Mouse (Mus musculus): ENCODE data around the gene Atxn7l3. TPM values are rescaled to one million over a fixed set of nuclear protein-coding genes. Genes with fewer than 3 reads are reported as not detected.

Gene Atxn7l3
- polyA plus RNA-seq, 1 experiment from 2014 or later: 15.2 TPM

GRCm38 (mm10) chr11:102334973-102335700, 38.7 kb upstream of the Atxn7l3 start:
- no peak for DNase-seq (ENCODE audit: low spot score, missing footprints)
- H3K36me3 ChIP-seq (ENCODE audit: control insufficient read depth, insufficient read depth, low read length): no peaks in the 10 kb centered on the region

GRCm38 (mm10) chr11:102334010-102334409, 37.6 kb upstream of the Atxn7l3 start:
- no peak for DNase-seq (ENCODE audit: low spot score, missing footprints)
- no peak overlapping the region for H3K4me3 ChIP-seq (ENCODE audit: low read depth, low read length)
- no peaks in the 10 kb centered on the region; the same call in 1 of the 2 replicates for H3K4me1 ChIP-seq (ENCODE audit: control insufficient read depth, insufficient read depth, low read length)
- H3K36me3 ChIP-seq (ENCODE audit: control insufficient read depth, insufficient read depth, low read length): no peaks in the 10 kb centered on the region
- H3K27ac ChIP-seq (ENCODE audit: low read depth, low read length): no peak overlapping the region
- H3K9me3 ChIP-seq (ENCODE audit: control insufficient read depth, low read length): no peaks in the 10 kb centered on the region
- 68% methylated on average over 4 of the region's 4 CpGs for WGBS
- no peak overlapping the region for H3K9ac ChIP-seq (ENCODE audit: low read length)
- ATAC-seq (ENCODE audit: low FRiP score): no peak
- no peaks in the 10 kb centered on the region for H3K27me3 ChIP-seq (ENCODE audit: control insufficient read depth, insufficient read depth, low read length)
- no peak overlapping the region for H3K4me2 ChIP-seq

More at GRCm38 (mm10) chr11:102334973-102335700, 38.7 kb upstream of the Atxn7l3 start:
- Histone ChIP-seq H3K4me1 (ENCODE audit: control insufficient read depth, insufficient read depth, low read length) (no peaks in the 10 kb centered on the region; the same call in 1 of the 2 replicates), H3K4me2 (no peak overlapping the region), H3K9me3 (ENCODE audit: control insufficient read depth, low read length) (no peaks in the 10 kb centered on the region), H3K4me3 (ENCODE audit: low read depth, low read length) (no peak overlapping the region), H3K27ac (ENCODE audit: low read depth, low read length) (no peak overlapping the region), H3K27me3 (ENCODE audit: control insufficient read depth, insufficient read depth, low read length) (no peaks in the 10 kb centered on the region), H3K9ac (ENCODE audit: low read length) (no peak overlapping the region)
- ATAC-seq (ENCODE audit: low FRiP score): no peak
- WGBS: 37% methylated on average over 9 of the region's 9 CpGs

GRCm38 (mm10) chr11:102333061-102333460, 36.6 kb upstream of the Atxn7l3 start:
- Histone ChIP-seq H3K9me3 (ENCODE audit: control insufficient read depth, low read length) (no peaks in the 10 kb centered on the region), H3K4me2 (no peak overlapping the region), H3K9ac (ENCODE audit: low read length) (no peak overlapping the region), H3K4me3 (ENCODE audit: low read depth, low read length) (no peak overlapping the region), H3K27me3 (ENCODE audit: control insufficient read depth, insufficient read depth, low read length) (no peaks in the 10 kb centered on the region), H3K27ac (ENCODE audit: low read depth, low read length) (no peak overlapping the region), H3K36me3 (ENCODE audit: control insufficient read depth, insufficient read depth, low read length) (no peaks in the 10 kb centered on the region), H3K4me1 (ENCODE audit: control insufficient read depth, insufficient read depth, low read length) (no peaks in the 10 kb centered on the region; the same call in 1 of the 2 replicates)
- no peak for DNase-seq (ENCODE audit: low spot score, missing footprints)
- no peak for ATAC-seq (ENCODE audit: low FRiP score)

GRCm38 (mm10) chr11:102331806-102332205, 35.4 kb upstream of the Atxn7l3 start:
- no peak for DNase-seq (ENCODE audit: low spot score, missing footprints)
- Histone ChIP-seq H3K36me3 (ENCODE audit: control insufficient read depth, insufficient read depth, low read length) (no peaks in the 10 kb centered on the region), H3K27me3 (ENCODE audit: control insufficient read depth, insufficient read depth, low read length) (no peaks in the 10 kb centered on the region), H3K9ac (ENCODE audit: low read length) (no peak overlapping the region), H3K4me1 (ENCODE audit: control insufficient read depth, insufficient read depth, low read length) (no peaks in the 10 kb centered on the region; the same call in 1 of the 2 replicates), H3K27ac (ENCODE audit: low read depth, low read length) (no peak overlapping the region), H3K9me3 (ENCODE audit: control insufficient read depth, low read length) (no peaks in the 10 kb centered on the region), H3K4me2 (no peak overlapping the region), H3K4me3 (ENCODE audit: low read depth, low read length) (no peak overlapping the region)
- no peak for ATAC-seq (ENCODE audit: low FRiP score)
- 62% methylated on average over 4 of the region's 4 CpGs for WGBS

- no peaks in the 10 kb centered on the region for H3K27me3 ChIP-seq (ENCODE audit: control insufficient read depth, insufficient read depth, low read length)
- H3K4me1 ChIP-seq (ENCODE audit: control insufficient read depth, insufficient read depth, low read length): no peaks in the 10 kb centered on the region; the same call in 1 of the 2 replicates
- H3K27ac ChIP-seq (ENCODE audit: low read depth, low read length): no peak overlapping the region
- WGBS: 80% methylated on average over 3 of the region's 3 CpGs
- no peak for DNase-seq (ENCODE audit: low spot score, missing footprints)
- H3K4me3 ChIP-seq (ENCODE audit: low read depth, low read length): no peak overlapping the region
- no peaks in the 10 kb centered on the region for H3K9me3 ChIP-seq (ENCODE audit: control insufficient read depth, low read length)
- no peak overlapping the region for H3K4me2 ChIP-seq
- ATAC-seq (ENCODE audit: low FRiP score): no peak
- H3K9ac ChIP-seq (ENCODE audit: low read length): no peak overlapping the region
- no peaks in the 10 kb centered on the region for H3K36me3 ChIP-seq (ENCODE audit: control insufficient read depth, insufficient read depth, low read length)
These were observed 33.6 kb upstream of the Atxn7l3 start for GRCm38 (mm10) chr11:102330039-102330438.

- no peak overlapping the region for H3K9ac ChIP-seq (ENCODE audit: low read length)
- DNase-seq (ENCODE audit: low spot score, missing footprints): no peak
- no peak overlapping the region for H3K4me3 ChIP-seq (ENCODE audit: low read depth, low read length)
- ATAC-seq (ENCODE audit: low FRiP score): no peak
- no peaks in the 10 kb centered on the region for H3K36me3 ChIP-seq (ENCODE audit: control insufficient read depth, insufficient read depth, low read length)
- no peaks in the 10 kb centered on the region for H3K4me1 ChIP-seq (ENCODE audit: control insufficient read depth, insufficient read depth, low read length)
- no peaks in the 10 kb centered on the region for H3K9me3 ChIP-seq (ENCODE audit: control insufficient read depth, low read length)
- no peak overlapping the region for H3K27ac ChIP-seq (ENCODE audit: low read depth, low read length)
- H3K4me2 ChIP-seq: no peak overlapping the region
- H3K27me3 ChIP-seq (ENCODE audit: control insufficient read depth, insufficient read depth, low read length): no peaks in the 10 kb centered on the region
These were observed 33.1 kb upstream of the Atxn7l3 start for GRCm38 (mm10) chr11:102329518-102329917.

- ATAC-seq (ENCODE audit: low FRiP score): no peak
- WGBS: 88% methylated on average over 7 of the region's 7 CpGs
- no peaks in the 10 kb centered on the region for H3K4me1 ChIP-seq (ENCODE audit: control insufficient read depth, insufficient read depth, low read length)
These were observed 31.4 kb upstream of the Atxn7l3 start for GRCm38 (mm10) chr11:102327839-102328238.

GRCm38 (mm10) chr11:102327250-102327649, 30.8 kb upstream of the Atxn7l3 start:
- DNase-seq (ENCODE audit: low spot score, missing footprints) (no peak), ATAC-seq (ENCODE audit: low FRiP score) (no peak)
- WGBS: 71% methylated on average over 5 of the region's 5 CpGs
- H3K9me3 ChIP-seq (ENCODE audit: control insufficient read depth, low read length): no peaks in the 10 kb centered on the region
- no peak overlapping the region for H3K4me3 ChIP-seq (ENCODE audit: low read depth, low read length)
- H3K27ac ChIP-seq (ENCODE audit: low read depth, low read length): no peak overlapping the region
- H3K4me1 ChIP-seq (ENCODE audit: control insufficient read depth, insufficient read depth, low read length): no peaks in the 10 kb centered on the region
- no peaks in the 10 kb centered on the region for H3K27me3 ChIP-seq (ENCODE audit: control insufficient read depth, insufficient read depth, low read length)
- no peak overlapping the region for H3K4me2 ChIP-seq
- H3K9ac ChIP-seq (ENCODE audit: low read length): no peak overlapping the region
- no peaks in the 10 kb centered on the region for H3K36me3 ChIP-seq (ENCODE audit: control insufficient read depth, insufficient read depth, low read length)

More at GRCm38 (mm10) chr11:102327839-102328238, 31.4 kb upstream of the Atxn7l3 start:
- no peaks in the 10 kb centered on the region for H3K27me3 ChIP-seq (ENCODE audit: control insufficient read depth, insufficient read depth, low read length)
- H3K9me3 ChIP-seq (ENCODE audit: control insufficient read depth, low read length): no peaks in the 10 kb centered on the region
- no peak overlapping the region for H3K9ac ChIP-seq (ENCODE audit: low read length)
- no peak for DNase-seq (ENCODE audit: low spot score, missing footprints)
- H3K4me3 ChIP-seq (ENCODE audit: low read depth, low read length): no peak overlapping the region
- H3K36me3 ChIP-seq (ENCODE audit: control insufficient read depth, insufficient read depth, low read length): no peaks in the 10 kb centered on the region
- H3K27ac ChIP-seq (ENCODE audit: low read depth, low read length): no peak overlapping the region
- no peak overlapping the region for H3K4me2 ChIP-seq

- ATAC-seq (ENCODE audit: low FRiP score) (no peak), DNase-seq (ENCODE audit: low spot score, missing footprints) (no peak)
- Histone ChIP-seq H3K27me3 (ENCODE audit: control insufficient read depth, insufficient read depth, low read length) (no peaks in the 10 kb centered on the region), H3K9ac (ENCODE audit: low read length) (no peak overlapping the region), H3K4me2 (no peak overlapping the region), H3K4me1 (ENCODE audit: control insufficient read depth, insufficient read depth, low read length) (peaks cover 6% of the 10 kb centered on the region), H3K4me3 (ENCODE audit: low read depth, low read length) (no peak overlapping the region), H3K36me3 (ENCODE audit: control insufficient read depth, insufficient read depth, low read length) (no peaks in the 10 kb centered on the region), H3K9me3 (ENCODE audit: control insufficient read depth, low read length) (no peaks in the 10 kb centered on the region), H3K27ac (ENCODE audit: low read depth, low read length) (no peak overlapping the region)
- WGBS: 91% methylated on average over 1 of the region's 1 CpGs
These were observed 27.1 kb upstream of the Atxn7l3 start for GRCm38 (mm10) chr11:102323516-102323915.
